Mouse (Mus musculus): ENCODE data around the gene Mfsd2a. TPM values are rescaled to one million over a fixed set of nuclear protein-coding genes. Genes with fewer than 3 reads are reported as not detected.
A peak's percentile ranks its signal among the peaks of the same experiment; 100 is the strongest.

Mfsd2a gene
- polyA plus RNA-seq, 1 experiment from 2014 or later: not detected

DNA sequence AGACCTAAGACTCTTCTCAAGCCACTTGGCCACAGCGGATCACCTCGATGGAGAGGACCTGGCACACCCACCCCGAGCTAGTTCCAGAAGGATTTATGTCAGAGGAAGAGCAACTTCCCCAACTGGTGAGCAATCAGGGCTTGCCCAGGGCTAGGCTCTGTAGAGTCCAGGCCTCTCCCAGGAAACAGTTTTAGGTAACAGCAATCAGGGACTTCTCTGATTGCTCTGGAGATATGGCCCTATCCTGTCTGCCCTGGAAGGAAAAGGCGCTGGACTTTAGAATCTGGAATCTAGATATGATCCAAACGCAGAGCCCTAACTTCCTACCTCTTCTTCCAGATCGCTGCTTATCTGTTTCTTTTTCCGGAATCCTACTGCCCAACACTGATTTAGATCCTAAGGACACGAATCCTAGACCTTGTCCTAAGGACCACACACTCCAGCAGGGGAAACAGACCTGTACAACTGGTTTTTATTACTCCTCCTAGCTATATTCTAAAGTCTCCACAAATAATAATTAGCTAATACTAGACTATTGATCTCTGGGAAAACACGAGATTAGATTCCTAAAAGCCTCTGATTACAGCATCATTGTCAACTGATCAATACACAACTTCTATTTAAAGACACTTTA is 25.4 kb downstream of the Mfsd2a start:
- ATAC-seq: no peak
- no peak overlapping the region for H3K4me3 ChIP-seq (ENCODE audit: low read depth, low read length)
- H3K9me3 ChIP-seq (ENCODE audit: low read length): no peaks in the 10 kb centered on the region
- no peak overlapping the region for H3K27ac ChIP-seq (ENCODE audit: low read depth)
- H3K36me3 ChIP-seq (replicated peaks; ENCODE audit: insufficient read depth, low read length): no peaks in the 10 kb centered on the region
- WGBS (ENCODE audit: insufficient replicate concordance): 66% methylated on average over 9 of the region's 9 CpGs
- peaks cover 4% of the 10 kb centered on the region for H3K4me1 ChIP-seq (ENCODE audit: insufficient read depth)
- H3K4me2 ChIP-seq (ENCODE audit: low read depth, low read length): no peak overlapping the region
- no peak for DNase-seq
- H3K9ac ChIP-seq (replicated peaks): no peak overlapping the region
- peaks cover 12% of the 10 kb centered on the region; the same call in 1 of the 2 replicates for H3K27me3 ChIP-seq (ENCODE audit: insufficient read depth, low read length)
- no peak for TF ChIP-seq CTCF (IDR thresholded peaks at IDR 0.05; ENCODE audit: low read depth)
- no peak for TF ChIP-seq EP300 (IDR thresholded peaks at IDR 0.05; ENCODE audit: low read depth)

GRCm38 (mm10) chr4:122933857-122934256 is 27.1 kb downstream of the Mfsd2a start:
- H3K9ac ChIP-seq (replicated peaks): no peak overlapping the region
- H3K4me3 ChIP-seq (ENCODE audit: low read depth, low read length): no peak overlapping the region
- H3K9me3 ChIP-seq (ENCODE audit: low read length): no peaks in the 10 kb centered on the region
- 17% methylated on average over 3 of the region's 3 CpGs for WGBS (ENCODE audit: insufficient replicate concordance)
- no peak for DNase-seq
- no peak overlapping the region for H3K27ac ChIP-seq (ENCODE audit: low read depth)
- H3K4me1 ChIP-seq (ENCODE audit: insufficient read depth): peaks cover 4% of the 10 kb centered on the region
- ATAC-seq: 0 out of 2 replicates have a peak, but pooled peaks have one; percentile 19
- no peaks in the 10 kb centered on the region for H3K36me3 ChIP-seq (replicated peaks; ENCODE audit: insufficient read depth, low read length)
- H3K4me2 ChIP-seq (ENCODE audit: low read depth, low read length): no peak overlapping the region
- no peak for TF ChIP-seq EP300 (IDR thresholded peaks at IDR 0.05; ENCODE audit: low read depth)
- TF ChIP-seq CTCF (IDR thresholded peaks at IDR 0.05; ENCODE audit: low read depth): no peak
- H3K27me3 ChIP-seq (ENCODE audit: insufficient read depth, low read length): 0 out of 2 replicates have a peak, but pooled peaks cover 6% of the 10 kb centered on the region

DNA sequence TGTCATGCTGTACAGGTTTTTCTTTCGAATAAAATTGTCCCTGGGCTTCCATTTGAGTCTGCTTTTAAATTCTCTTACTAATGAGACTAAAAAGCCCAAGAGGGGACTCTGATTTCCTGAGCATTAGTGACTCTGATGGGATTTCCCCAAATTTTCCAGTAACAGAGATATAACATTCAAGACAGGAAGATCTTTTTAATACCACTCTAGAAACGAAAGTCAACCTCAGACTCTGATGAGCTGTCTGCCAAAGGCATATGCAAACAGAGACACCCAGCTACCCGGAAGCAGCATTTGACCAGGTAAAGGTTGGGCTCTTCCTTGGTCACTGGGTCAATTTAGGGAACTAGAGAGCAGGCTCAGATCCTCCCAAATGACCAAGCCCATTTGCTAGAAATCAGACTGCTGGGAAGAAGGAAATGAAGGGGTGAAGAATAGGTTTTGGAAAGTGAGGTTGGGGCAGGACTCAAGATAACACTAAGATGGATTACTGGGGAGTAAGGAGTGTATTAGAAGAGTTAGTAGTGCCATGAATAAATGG is 27.9 kb downstream of the Mfsd2a start:
- H3K27me3 ChIP-seq (ENCODE audit: insufficient read depth, low read length): peaks cover 11% of the 10 kb centered on the region; the same call in 1 of the 2 replicates
- ATAC-seq (no peak), DNase-seq (no peak)
- H3K4me2 ChIP-seq (ENCODE audit: low read depth, low read length): no peak overlapping the region
- H3K4me3 ChIP-seq (ENCODE audit: low read depth, low read length): no peak overlapping the region
- H3K27ac ChIP-seq (ENCODE audit: low read depth): no peak overlapping the region
- H3K9me3 ChIP-seq (ENCODE audit: low read length): no peaks in the 10 kb centered on the region
- TF ChIP-seq CTCF (IDR thresholded peaks at IDR 0.05; ENCODE audit: low read depth) (no peak), EP300 (IDR thresholded peaks at IDR 0.05; ENCODE audit: low read depth) (no peak)
- H3K4me1 ChIP-seq (ENCODE audit: insufficient read depth): peaks cover 4% of the 10 kb centered on the region
- H3K9ac ChIP-seq (replicated peaks): no peak overlapping the region
- H3K36me3 ChIP-seq (replicated peaks; ENCODE audit: insufficient read depth, low read length): no peaks in the 10 kb centered on the region
- WGBS (ENCODE audit: insufficient replicate concordance): 47% methylated on average over 3 of the region's 3 CpGs

GRCm38 (mm10) chr4:122932239-122932978 is 28.6 kb downstream of the Mfsd2a start:
- peaks cover 8% of the 10 kb centered on the region; the same call in 1 of the 2 replicates for H3K27me3 ChIP-seq (ENCODE audit: insufficient read depth, low read length)
- H3K4me3 ChIP-seq (ENCODE audit: low read depth, low read length): no peak overlapping the region
- TF ChIP-seq EP300 (IDR thresholded peaks at IDR 0.05; ENCODE audit: low read depth) (no peak), CTCF (IDR thresholded peaks at IDR 0.05; ENCODE audit: low read depth) (no peak)
- no peak overlapping the region for H3K9ac ChIP-seq (replicated peaks)
- ATAC-seq: no peak
- no peaks in the 10 kb centered on the region for H3K9me3 ChIP-seq (ENCODE audit: low read length)
- no peaks in the 10 kb centered on the region for H3K36me3 ChIP-seq (replicated peaks; ENCODE audit: insufficient read depth, low read length)
- no peak overlapping the region for H3K4me2 ChIP-seq (ENCODE audit: low read depth, low read length)
- no peak for DNase-seq
- H3K27ac ChIP-seq (ENCODE audit: low read depth): no peak overlapping the region
- WGBS (ENCODE audit: insufficient replicate concordance): 58% methylated on average over 8 of the region's 8 CpGs
- peaks cover 4% of the 10 kb centered on the region for H3K4me1 ChIP-seq (ENCODE audit: insufficient read depth)

DNA sequence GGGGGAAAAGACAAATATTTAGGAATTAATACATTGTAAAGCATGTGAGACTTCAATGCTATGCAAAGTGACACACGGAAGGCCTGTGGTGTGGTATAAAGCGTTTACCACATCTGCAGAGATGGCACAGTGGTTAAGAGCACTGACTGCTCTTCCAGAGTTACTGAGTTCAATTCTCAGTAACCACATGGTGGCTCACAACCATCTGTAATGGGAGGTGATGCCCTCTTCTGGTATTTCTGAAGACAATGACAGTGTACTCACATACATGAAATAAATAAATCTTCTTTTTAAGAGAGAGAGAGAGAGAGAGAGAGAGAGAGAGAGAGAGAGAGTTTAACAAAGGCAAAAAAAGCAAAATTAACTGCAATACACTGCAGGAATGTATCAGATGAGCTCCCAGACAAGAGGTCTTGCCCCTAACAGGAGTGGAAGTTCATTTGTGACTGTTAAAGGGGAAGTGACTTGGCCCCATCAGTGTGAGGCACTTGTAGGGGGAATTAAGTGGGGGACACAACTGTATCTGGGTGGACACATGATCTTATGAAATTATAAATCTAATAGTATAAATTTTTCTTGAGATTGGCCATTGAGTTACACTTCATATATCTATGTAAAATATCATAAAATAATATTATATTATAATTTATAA is 29.9 kb downstream of the Mfsd2a start:
- no peaks in the 10 kb centered on the region for H3K36me3 ChIP-seq (replicated peaks; ENCODE audit: insufficient read depth, low read length)
- no peaks in the 10 kb centered on the region for H3K9me3 ChIP-seq (ENCODE audit: low read length)
- no peak for ATAC-seq
- 72% methylated on average over 2 of the region's 2 CpGs for WGBS (ENCODE audit: insufficient replicate concordance)
- no peak for DNase-seq
- no peak overlapping the region for H3K27ac ChIP-seq (ENCODE audit: low read depth)
- TF ChIP-seq CTCF (IDR thresholded peaks at IDR 0.05; ENCODE audit: low read depth): no peak
- no peak for TF ChIP-seq EP300 (IDR thresholded peaks at IDR 0.05; ENCODE audit: low read depth)
- no peak overlapping the region for H3K4me2 ChIP-seq (ENCODE audit: low read depth, low read length)
- H3K4me3 ChIP-seq (ENCODE audit: low read depth, low read length): no peak overlapping the region
- H3K27me3 ChIP-seq (ENCODE audit: insufficient read depth, low read length): peaks cover 8% of the 10 kb centered on the region; the same call in 1 of the 2 replicates
- H3K9ac ChIP-seq (replicated peaks): no peak overlapping the region
- H3K4me1 ChIP-seq (ENCODE audit: insufficient read depth): peaks cover 4% of the 10 kb centered on the region
